Mouse (Mus musculus) gastrocnemius, postnatal 14 days (tissue): ENCODE results near the gene Hrasls5. TPM values are rescaled to one million over a fixed set of nuclear protein-coding genes. Genes with fewer than 3 reads are reported as not detected.
A peak's percentile ranks its signal among the peaks of the same experiment; 100 is the strongest.

ENCODE experiments used
- DNase-seq: peaks from one replicate; pipeline ENCODE4 v3.0.0; 2021; ENCODE audit warnings: mixed read lengths
- intact Hi-C: fragments of 180-260 bp; cut with DNase I; formaldehyde crosslinking; loops from one replicate; pipeline ENCODE4 v1.15.1; 2025; ENCODE audit warnings: low total_unique reads
- long read RNA-seq, 2 experiments: library from polyadenylated mRNA; stranded (forward); transcript quantifications; one replicate each; pipeline ENCODE4 v2.0.0; 2021
- total RNA-seq, 2 experiments: library from RNA; stranded (reverse); gene quantifications; 2 replicates each; pipeline ENCODE4 v1.2.3; 2021

Hrasls5 gene
- not detected for total RNA-seq
- long read RNA-seq, experiment 1 = 0 reads
- long read RNA-seq, experiment 2 = 0 reads

GRCm38 (mm10) chr19:7611942-7612757, at the start of gene Hrasls5:
Hrasls5 (plus strand) TSS chr19:7612541.
- DNase-seq = peak; percentile 15
- intact Hi-C loops = no loop called here

GRCm38 (mm10) chr19:7562601-7563129, 49.7 kb upstream of the Hrasls5 start:
- no peak for DNase-seq
- intact Hi-C loops = no loop called here

- DNase-seq = no peak
- intact Hi-C loops = no loop called here
These were observed 48.7 kb upstream of the Hrasls5 start for GRCm38 (mm10) chr19:7563676-7564075.

GRCm38 (mm10) chr19:7564457-7564856, 47.9 kb upstream of the Hrasls5 start:
- intact Hi-C loops = no loop called here
- no peak for DNase-seq

- intact Hi-C loops = no loop called here
These were observed 45.5 kb upstream of the Hrasls5 start for GRCm38 (mm10) chr19:7566826-7567225.

GRCm38 (mm10) chr19:7568364-7568763, 44.0 kb upstream of the Hrasls5 start:
- DNase-seq = no peak
- intact Hi-C loops = no loop called here

More at GRCm38 (mm10) chr19:7566826-7567225, 45.5 kb upstream of the Hrasls5 start:
- DNase-seq = no peak

GRCm38 (mm10) chr19:7569650-7570049, 42.7 kb upstream of the Hrasls5 start:
- intact Hi-C loops = no loop called here

GRCm38 (mm10) chr19:7576180-7576579, 36.2 kb upstream of the Hrasls5 start:
- intact Hi-C loops = no loop called here
- no peak for DNase-seq

More at GRCm38 (mm10) chr19:7569650-7570049, 42.7 kb upstream of the Hrasls5 start:
- DNase-seq = no peak

- intact Hi-C loops = no loop called here
- DNase-seq = no peak
These were observed 34.6 kb upstream of the Hrasls5 start for GRCm38 (mm10) chr19:7577710-7578109.

- DNase-seq = no peak
- intact Hi-C loops = no loop called here
These were observed 31.3 kb upstream of the Hrasls5 start for GRCm38 (mm10) chr19:7581042-7581441.

GRCm38 (mm10) chr19:7583101-7583500, 29.2 kb upstream of the Hrasls5 start:
- intact Hi-C loops = no loop called here
- no peak for DNase-seq

- DNase-seq = no peak
- intact Hi-C loops = no loop called here
These were observed 28.7 kb upstream of the Hrasls5 start for GRCm38 (mm10) chr19:7583599-7583998.

GRCm38 (mm10) chr19:7585279-7585678, 27.1 kb upstream of the Hrasls5 start:
- intact Hi-C loops = no loop called here
- DNase-seq = no peak

GRCm38 (mm10) chr19:7585764-7586163, 26.6 kb upstream of the Hrasls5 start:
- DNase-seq = no peak
- intact Hi-C loops = no loop called here

GRCm38 (mm10) chr19:7590795-7591194, 21.5 kb upstream of the Hrasls5 start:
- intact Hi-C loops = loop anchor here (5.0 to 10.0 kb wide), 2 partner anchors 58 to 146 kb away; no protein-coding TSS in a partner anchor
- DNase-seq = no peak

- peak; percentile 32 for DNase-seq
- intact Hi-C loops = loop anchor here (5.0 to 10.0 kb wide), 2 partner anchors 60 to 147 kb away; no protein-coding TSS in a partner anchor
These were observed 20.3 kb upstream of the Hrasls5 start for GRCm38 (mm10) chr19:7592018-7592417.

GRCm38 (mm10) chr19:7595534-7595933, 16.8 kb upstream of the Hrasls5 start:
- intact Hi-C loops = loop anchor here (10.0 kb wide), 1 partner anchor 151 kb away; no protein-coding TSS in a partner anchor
- no peak for DNase-seq

- no peak for DNase-seq
- intact Hi-C loops = loop anchor here (10.0 kb wide), 1 partner anchor 154 kb away; no protein-coding TSS in a partner anchor
These were observed 13.9 kb upstream of the Hrasls5 start for GRCm38 (mm10) chr19:7598481-7598880.

GRCm38 (mm10) chr19:7601551-7601950, 10.8 kb upstream of the Hrasls5 start:
- intact Hi-C loops = no loop called here
- no peak for DNase-seq

GRCm38 (mm10) chr19:7604107-7604506, 8.2 kb upstream of the Hrasls5 start:
- DNase-seq = no peak
- intact Hi-C loops = no loop called here

GRCm38 (mm10) chr19:7605013-7605412, 7.3 kb upstream of the Hrasls5 start:
- DNase-seq = no peak
- intact Hi-C loops = no loop called here
